Mouse (Mus musculus) splenic B cell, adult 2 months (primary cell): ENCODE data around the gene Cfdp1.

Source experiments
- DNase-seq: peaks from one replicate; pipeline ENCODE4 v3.0.0-alpha.2; 2011; ENCODE audit warnings: low read depth, low spot score
- H3K27me3 ChIP-seq: 2 replicates; pipeline ENCODE4 v1.6.1; 2012; ENCODE audit warnings: mild to moderate bottlenecking, low read length, moderate library complexity, mixed read lengths; ENCODE audit not compliant: control insufficient read depth, poor library complexity, insufficient read depth, severe bottlenecking
- H3K36me3 ChIP-seq: 2 replicates; pipeline ENCODE4 v1.6.1; 2012; ENCODE audit warnings: mild to moderate bottlenecking, low read length, moderate library complexity, mixed read lengths; ENCODE audit not compliant: control insufficient read depth, poor library complexity, insufficient read depth, severe bottlenecking

Gene Cfdp1

GRCm38 (mm10) chr8:111727553-111727952 lies 126.5 kb downstream of the Cfdp1 start:
- Histone ChIP-seq H3K36me3 (no peaks in the 10 kb centered on the region), H3K27me3 (no peaks in the 10 kb centered on the region; the same call in none of the 2 replicates)
- DNase-seq = no peak

- Histone ChIP-seq H3K27me3 (no peaks in the 10 kb centered on the region; the same call in 1 of the 2 replicates), H3K36me3 (no peaks in the 10 kb centered on the region)
- no peak for DNase-seq
Observed at GRCm38 (mm10) chr8:111726102-111726900, 127.8 kb downstream of the Cfdp1 start.

GRCm38 (mm10) chr8:111725341-111725740 lies 128.8 kb downstream of the Cfdp1 start:
- no peak for DNase-seq
- no peaks in the 10 kb centered on the region for H3K36me3 ChIP-seq

DNA sequence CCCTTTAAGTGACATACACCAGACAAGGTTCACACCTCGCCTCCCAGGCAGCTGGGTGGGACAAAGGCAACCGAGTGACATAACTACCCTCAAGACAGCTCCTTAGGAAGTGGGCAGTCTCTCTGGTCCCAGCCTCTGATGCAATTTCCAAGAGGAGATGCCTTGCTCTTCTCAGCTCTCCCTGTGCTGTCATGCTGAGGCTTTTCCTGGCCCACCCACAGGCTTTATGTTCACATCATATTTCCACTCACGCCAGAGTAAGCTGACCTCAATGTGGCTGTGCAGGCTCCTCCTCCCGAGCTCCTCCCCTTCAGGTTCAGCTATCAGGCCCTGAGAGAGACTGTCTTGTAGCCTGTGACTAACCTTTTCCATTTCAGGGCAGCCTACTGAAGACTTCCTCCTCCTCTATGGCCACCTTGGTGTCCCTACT lies 134.0 kb downstream of the Cfdp1 start:
- H3K27me3 ChIP-seq = no peaks in the 10 kb centered on the region
- no peak for DNase-seq
- no peaks in the 10 kb centered on the region for H3K36me3 ChIP-seq

More at GRCm38 (mm10) chr8:111725341-111725740, 128.8 kb downstream of the Cfdp1 start:
- H3K27me3 ChIP-seq = no peaks in the 10 kb centered on the region; the same call in 1 of the 2 replicates

DNA sequence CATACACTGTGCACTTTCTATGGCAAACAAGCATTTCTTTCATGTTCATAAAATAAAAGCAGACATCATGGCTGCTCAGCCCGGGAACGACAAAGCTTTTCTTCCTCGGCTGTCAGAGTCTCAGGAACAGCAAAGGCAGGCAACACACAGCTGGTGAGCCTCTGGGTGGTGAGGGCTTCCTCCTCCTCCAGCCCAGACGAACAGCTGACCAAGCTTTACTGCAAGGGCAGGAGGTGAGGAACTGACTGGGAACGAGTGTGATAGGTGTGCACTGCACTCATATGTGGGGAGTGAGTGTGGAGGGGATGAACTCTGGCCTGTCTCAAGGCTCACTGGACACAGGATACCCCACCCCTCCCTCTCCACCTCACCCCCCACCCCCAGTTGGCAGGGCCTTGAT lies 135.2 kb downstream of the Cfdp1 start:
- Histone ChIP-seq H3K36me3 (no peaks in the 10 kb centered on the region), H3K27me3 (no peaks in the 10 kb centered on the region)
- DNase-seq = no peak
